In the genomic region with DNA sequence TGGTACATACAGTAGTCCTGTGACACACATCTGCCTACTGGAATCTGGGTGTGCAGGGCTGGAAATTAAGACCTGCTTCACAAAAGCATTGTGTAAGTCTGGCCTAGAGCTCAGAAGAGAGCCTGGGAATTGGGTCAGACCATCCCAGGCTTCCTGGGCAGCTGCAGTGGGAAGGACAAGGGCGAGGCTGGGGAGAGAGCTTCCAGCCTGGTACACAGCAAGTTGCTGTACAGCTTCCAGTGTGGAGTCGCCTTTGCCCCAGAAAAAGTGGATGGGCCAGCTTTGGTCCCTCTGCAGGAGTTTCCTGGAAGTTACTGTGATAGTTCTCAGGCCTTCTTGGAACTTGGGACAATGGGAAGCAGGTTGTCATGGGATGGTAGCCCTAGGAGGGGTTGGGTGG, we compare ENCODE assay signal across 19 mouse cellular contexts. TPM values are rescaled to one million over a fixed set of nuclear protein-coding genes. Genes with fewer than 3 reads are reported as not detected.
A peak's percentile ranks its signal among the peaks of the same experiment; 100 is the strongest.
DNase-seq lines count a peak whose midpoint lies in the region; ATAC-seq and TF ChIP-seq lines count a peak whose summit lies in the region.
"Had no signal": no experiment of that assay in that cellular context is flagged by ENCODE, and none has a peak within 500 bp of the region (broad histone marks: within the 10 kb centered on the region; RNA-seq: fewer than 3 reads in every experiment).

No protein-coding gene starts in this region.

- no peak overlapping the region for H3K4me2 ChIP-seq in hindbrain, embryonic 13.5 days
- no peak overlapping the region for H3K4me2 ChIP-seq in kidney, embryonic 16.5 days (replicated peaks; ENCODE audit: low read depth, low read length)
- H3K4me2 ChIP-seq in forebrain, embryonic 15.5 days (replicated peaks): no peak overlapping the region
- H3K4me2 ChIP-seq: heart, embryonic 12.5 days; hindbrain, embryonic 15.5 days had no signal

- no peak for ATAC-seq in hindbrain, embryonic 13.5 days (ENCODE audit: low FRiP score)
- ATAC-seq in kidney, embryonic 16.5 days (ENCODE audit: low FRiP score, low TSS enrichment): no peak
- no peak for ATAC-seq in forebrain, embryonic 15.5 days (replicated peaks)
- ATAC-seq: forebrain, embryonic 14.5 days had no signal

- H3K4me3 ChIP-seq in hindbrain, embryonic 13.5 days: no peak overlapping the region
- no peak overlapping the region for H3K4me3 ChIP-seq in hindbrain, embryonic 10.5 days
- H3K4me3 ChIP-seq in small intestine, adult 2 months (ENCODE audit: low read depth, low read length): no peak overlapping the region
- no peak overlapping the region for H3K4me3 ChIP-seq in kidney, embryonic 16.5 days (ENCODE audit: low read length)
- no peak overlapping the region for H3K4me3 ChIP-seq in forebrain, embryonic 15.5 days
- H3K4me3 ChIP-seq: embryonic facial prominence, embryonic 10.5 days; forebrain, embryonic 10.5 days; heart, embryonic 12.5 days; hindbrain, embryonic 15.5 days had no signal

- no peak for TF ChIP-seq POLR2A in small intestine, adult 2 months (IDR thresholded peaks at IDR 0.05; ENCODE audit: low read depth, low read length)

- H3K9ac ChIP-seq in hindbrain, embryonic 13.5 days: no peak overlapping the region
- no peak overlapping the region for H3K9ac ChIP-seq in kidney, embryonic 16.5 days (replicated peaks; ENCODE audit: low read length)
- no peak overlapping the region for H3K9ac ChIP-seq in forebrain, embryonic 15.5 days (replicated peaks)
- H3K9ac ChIP-seq: heart, embryonic 12.5 days; hindbrain, embryonic 15.5 days had no signal

- H3K4me1 ChIP-seq in hindbrain, embryonic 13.5 days (replicated peaks): no peaks in the 10 kb centered on the region
- H3K4me1 ChIP-seq in hindbrain, embryonic 10.5 days (replicated peaks): peaks cover 10% of the 10 kb centered on the region; the same call in 1 of the 2 replicates
- H3K4me1 ChIP-seq in small intestine, adult 2 months (ENCODE audit: control insufficient read depth, insufficient read depth, insufficient read length, low read length): peaks cover 12% of the 10 kb centered on the region
- H3K4me1 ChIP-seq in kidney, embryonic 16.5 days (ENCODE audit: insufficient read depth, low read length): no peaks in the 10 kb centered on the region
- no peaks in the 10 kb centered on the region for H3K4me1 ChIP-seq in forebrain, embryonic 15.5 days
- H3K4me1 ChIP-seq: hindbrain, embryonic 15.5 days had no signal

- H3K9me3 ChIP-seq in hindbrain, embryonic 13.5 days: no peaks in the 10 kb centered on the region
- H3K9me3 ChIP-seq in hindbrain, embryonic 10.5 days: 0 out of 2 replicates have a peak, but pooled peaks cover 5% of the 10 kb centered on the region
- H3K9me3 ChIP-seq in kidney, embryonic 16.5 days (ENCODE audit: low read length): no peaks in the 10 kb centered on the region
- no peaks in the 10 kb centered on the region for H3K9me3 ChIP-seq in forebrain, embryonic 15.5 days
- H3K9me3 ChIP-seq: hindbrain, embryonic 15.5 days had no signal

- no peak for DNase-seq in hindbrain, embryonic 10.5 days (ENCODE audit: low spot score)
- peak; percentile 35 for DNase-seq in Muller cell, postnatal 12 days (ENCODE audit: inconsistent ontology term)
- DNase-seq in ZHBTc4 (ENCODE audit: low read depth, low spot score): peak; percentile 13
- DNase-seq: adrenal gland, adult 2 months; adrenal gland, postnatal 25 days; cerebellum, adult 18-20 months; cerebellum, adult 9-11 months; cerebellum, postnatal 36 days; gastrocnemius, postnatal 36 days; kidney, adult 18-20 months had no signal

- H3K27me3 ChIP-seq in hindbrain, embryonic 13.5 days: no peaks in the 10 kb centered on the region
- H3K27me3 ChIP-seq in hindbrain, embryonic 10.5 days (ENCODE audit: insufficient read depth, poor library complexity, severe bottlenecking): no peaks in the 10 kb centered on the region
- H3K27me3 ChIP-seq in small intestine, adult 2 months (ENCODE audit: control insufficient read depth, insufficient read depth, low read length): no peaks in the 10 kb centered on the region
- no peaks in the 10 kb centered on the region for H3K27me3 ChIP-seq in kidney, embryonic 16.5 days (ENCODE audit: insufficient read depth, low read length)
- no peaks in the 10 kb centered on the region for H3K27me3 ChIP-seq in forebrain, embryonic 15.5 days
- H3K27me3 ChIP-seq: heart, embryonic 12.5 days; hindbrain, embryonic 15.5 days had no signal

- peak overlapping the region; percentile 18; the same call in 1 of the 2 replicates for H3K27ac ChIP-seq in hindbrain, embryonic 13.5 days
- H3K27ac ChIP-seq in hindbrain, embryonic 10.5 days: no peak overlapping the region
- peak overlapping the region; percentile 49 for H3K27ac ChIP-seq in small intestine, adult 2 months (ENCODE audit: insufficient read depth, low read depth, low read length)
- no peak overlapping the region for H3K27ac ChIP-seq in kidney, embryonic 16.5 days (ENCODE audit: low read length)
- H3K27ac ChIP-seq in forebrain, embryonic 15.5 days (replicated peaks): no peak overlapping the region
- H3K27ac ChIP-seq: embryonic facial prominence, embryonic 10.5 days; forebrain, embryonic 10.5 days; hindbrain, embryonic 15.5 days had no signal

- no peaks in the 10 kb centered on the region for H3K36me3 ChIP-seq in hindbrain, embryonic 13.5 days
- H3K36me3 ChIP-seq in hindbrain, embryonic 10.5 days: no peaks in the 10 kb centered on the region
- H3K36me3 ChIP-seq in small intestine, adult 2 months (ENCODE audit: control insufficient read depth, insufficient read depth, low read length): no peaks in the 10 kb centered on the region
- no peaks in the 10 kb centered on the region for H3K36me3 ChIP-seq in kidney, embryonic 16.5 days (ENCODE audit: insufficient read depth, low read length)
- H3K36me3 ChIP-seq in forebrain, embryonic 15.5 days: no peaks in the 10 kb centered on the region
- H3K36me3 ChIP-seq: embryonic facial prominence, embryonic 10.5 days; forebrain, embryonic 10.5 days; heart, embryonic 12.5 days; hindbrain, embryonic 15.5 days had no signal

- 77% methylated on average over 2 of the region's 2 CpGs for WGBS in hindbrain, embryonic 13.5 days
- WGBS in hindbrain, embryonic 10.5 days: 86% methylated on average over 2 of the region's 2 CpGs
- 32% methylated on average over 2 of the region's 2 CpGs for WGBS in small intestine, adult 2 months
- WGBS in kidney, embryonic 16.5 days: 82% methylated on average over 2 of the region's 2 CpGs
- WGBS in forebrain, embryonic 15.5 days: 80% methylated on average over 2 of the region's 2 CpGs

- TF ChIP-seq CTCF in small intestine, adult 2 months (IDR thresholded peaks at IDR 0.05; ENCODE audit: extremely low read depth, insufficient read length, insufficient replicate concordance, low read depth, low read length): peak; percentile 18; the same call in 1 of the 2 replicates

RNA-seq across cellular contexts. Expression of a gene that starts 37.4 kb away (rescaled TPM):
- polyA plus RNA-seq in hindbrain, embryonic 13.5 days (2015; fragmentation: Nextera tagmentation; extraction: Ambion mirVana): 51.2 and 54.9 TPM in 2 replicates
- polyA plus RNA-seq in hindbrain, embryonic 10.5 days (2016; fragmentation: Nextera tagmentation; extraction: Ambion mirVana): 166 and 220 TPM in 2 replicates
- 15.9 and 42.5 TPM in 2 replicates for polyA plus RNA-seq in small intestine, adult 2 months (2012; rRNA removed)
- polyA plus RNA-seq in kidney, embryonic 16.5 days (2015; fragmentation: Nextera tagmentation; extraction: Ambion mirVana): 185 and 234 TPM in 2 replicates
- polyA plus RNA-seq in forebrain, embryonic 15.5 days (2015; fragmentation: Nextera tagmentation; extraction: Ambion mirVana): 34.9 and 41.7 TPM in 2 replicates

Comparison
In these comparisons a context has a peak if more than half of its experiments do, and no peak if none do; other contexts are left out.
1. H3K27ac ChIP-seq: peak in hindbrain, embryonic 13.5 days (single experiment) and small intestine, adult 2 months (single experiment); none in hindbrain, embryonic 10.5 days (single experiment), kidney, embryonic 16.5 days (single experiment) and forebrain, embryonic 15.5 days (single experiment).